Mouse (Mus musculus): Measurements from ENCODE around the gene Unc5b. TPM values are rescaled to one million over a fixed set of nuclear protein-coding genes. Genes with fewer than 3 reads are reported as not detected.

The Unc5b gene
- polyA plus RNA-seq, 1 experiment from 2014 or later, result 10.5 TPM

DNA sequence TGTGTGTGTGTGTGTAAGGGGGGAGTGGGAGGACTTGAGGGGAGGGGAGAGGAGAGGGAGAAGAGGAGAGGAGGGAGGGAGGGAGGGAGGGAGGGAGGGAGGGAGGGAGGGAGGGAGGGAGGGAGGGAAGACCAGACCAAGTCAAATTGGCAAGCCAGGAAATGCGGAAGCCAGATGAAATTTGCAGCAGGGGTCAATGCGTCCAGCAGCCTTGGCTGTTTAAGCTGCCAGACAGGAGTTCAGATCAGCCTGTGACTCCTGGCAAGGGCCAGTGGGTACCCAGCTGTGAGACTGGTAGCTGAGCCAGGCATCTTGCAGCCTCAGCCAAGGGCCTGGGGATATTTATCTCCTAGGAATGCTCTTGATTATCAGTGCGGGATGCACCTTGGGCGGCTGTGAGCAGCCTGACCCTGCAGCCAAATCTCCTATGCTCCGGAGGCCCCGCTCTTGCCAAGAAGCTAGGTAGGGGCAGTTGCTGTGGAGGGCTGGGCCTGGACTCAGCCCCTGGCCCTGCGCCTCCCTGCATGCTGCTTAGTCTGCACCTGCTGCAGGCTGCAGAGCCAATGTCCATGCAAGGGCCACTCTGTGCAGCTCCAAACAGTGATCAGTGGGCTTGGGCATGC lies 9.5 kb downstream of the Unc5b start:
- Histone ChIP-seq H3K4me2 (replicated peaks; ENCODE audit: low read depth, low read length) (no peak overlapping the region), H3K9me3 (ENCODE audit: low read length) (no peaks in the 10 kb centered on the region), H3K36me3 (ENCODE audit: insufficient read depth, low read length) (no peaks in the 10 kb centered on the region), H3K4me3 (ENCODE audit: low read length) (no peak overlapping the region), H3K4me1 (ENCODE audit: insufficient read depth, low read length) (peaks cover 94% of the 10 kb centered on the region), H3K9ac (replicated peaks; ENCODE audit: low read length) (no peak overlapping the region), H3K27ac (ENCODE audit: low read length) (0 out of 2 replicates have a peak overlapping the region, but pooled peaks have one; percentile 16), H3K27me3 (ENCODE audit: insufficient read depth, low read length) (no peaks in the 10 kb centered on the region)
- WGBS, result 56% methylated on average over 7 of the region's 7 CpGs
- no peak for ATAC-seq (ENCODE audit: low FRiP score, low TSS enrichment)

GRCm38 (mm10) chr10:60821311-60821710 lies 10.1 kb downstream of the Unc5b start:
- Histone ChIP-seq H3K4me2 (replicated peaks; ENCODE audit: low read depth, low read length) (no peak overlapping the region), H3K36me3 (ENCODE audit: insufficient read depth, low read length) (no peaks in the 10 kb centered on the region), H3K27ac (ENCODE audit: low read length) (no peak overlapping the region), H3K4me1 (ENCODE audit: insufficient read depth, low read length) (peaks cover 94% of the 10 kb centered on the region), H3K9me3 (ENCODE audit: low read length) (no peaks in the 10 kb centered on the region), H3K9ac (replicated peaks; ENCODE audit: low read length) (no peak overlapping the region), H3K27me3 (ENCODE audit: insufficient read depth, low read length) (no peaks in the 10 kb centered on the region), H3K4me3 (ENCODE audit: low read length) (no peak overlapping the region)
- no peak for ATAC-seq (ENCODE audit: low FRiP score, low TSS enrichment)

GRCm38 (mm10) chr10:60820552-60820951 lies 10.8 kb downstream of the Unc5b start:
- no peak for ATAC-seq (ENCODE audit: low FRiP score, low TSS enrichment)
- no peak overlapping the region for H3K27ac ChIP-seq (ENCODE audit: low read length)
- H3K27me3 ChIP-seq (ENCODE audit: insufficient read depth, low read length), result no peaks in the 10 kb centered on the region
- H3K9ac ChIP-seq (replicated peaks; ENCODE audit: low read length), result no peak overlapping the region
- H3K4me3 ChIP-seq (ENCODE audit: low read length), result no peak overlapping the region
- H3K36me3 ChIP-seq (ENCODE audit: insufficient read depth, low read length), result no peaks in the 10 kb centered on the region
- H3K4me1 ChIP-seq (ENCODE audit: insufficient read depth, low read length), result peaks cover 94% of the 10 kb centered on the region
- no peak overlapping the region for H3K4me2 ChIP-seq (replicated peaks; ENCODE audit: low read depth, low read length)
- WGBS, result 86% methylated on average over 11 of the region's 11 CpGs
- H3K9me3 ChIP-seq (ENCODE audit: low read length), result no peaks in the 10 kb centered on the region

- H3K9me3 ChIP-seq (ENCODE audit: low read length), result no peaks in the 10 kb centered on the region
- no peak overlapping the region for H3K9ac ChIP-seq (replicated peaks; ENCODE audit: low read length)
- no peak overlapping the region; the same call in 1 of the 2 replicates for H3K27ac ChIP-seq (ENCODE audit: low read length)
- no peaks in the 10 kb centered on the region for H3K27me3 ChIP-seq (ENCODE audit: insufficient read depth, low read length)
- H3K4me1 ChIP-seq (ENCODE audit: insufficient read depth, low read length), result peaks cover 94% of the 10 kb centered on the region
- no peaks in the 10 kb centered on the region for H3K36me3 ChIP-seq (ENCODE audit: insufficient read depth, low read length)
- no peak for ATAC-seq (ENCODE audit: low FRiP score, low TSS enrichment)
- H3K4me2 ChIP-seq (replicated peaks; ENCODE audit: low read depth, low read length), result no peak overlapping the region
- H3K4me3 ChIP-seq (ENCODE audit: low read length), result no peak overlapping the region
- 88% methylated on average over 12 of the region's 12 CpGs for WGBS
Measured at GRCm38 (mm10) chr10:60819654-60820192, 11.7 kb downstream of the Unc5b start.

DNA sequence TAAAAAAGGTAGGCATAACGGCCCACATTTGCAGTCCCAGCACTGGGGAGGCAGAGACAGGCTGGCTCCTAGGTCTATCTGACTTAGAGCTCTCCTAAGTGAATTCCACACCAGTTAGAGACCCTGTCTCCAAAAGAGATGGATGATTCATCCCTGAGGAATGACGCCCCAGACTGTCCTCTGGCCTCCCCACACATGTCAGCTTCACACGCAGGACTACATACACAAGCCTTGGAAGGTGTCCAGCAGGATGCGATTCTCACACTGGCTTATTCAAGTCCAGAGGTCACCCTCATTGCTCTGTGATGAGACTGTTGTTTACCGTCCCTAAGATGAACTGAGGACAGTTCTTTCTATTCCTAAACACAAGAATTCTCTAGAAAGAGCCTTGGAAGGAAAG lies 12.2 kb downstream of the Unc5b start:
- H3K9me3 ChIP-seq (ENCODE audit: low read length), result no peaks in the 10 kb centered on the region
- no peaks in the 10 kb centered on the region for H3K27me3 ChIP-seq (ENCODE audit: insufficient read depth, low read length)
- H3K4me1 ChIP-seq (ENCODE audit: insufficient read depth, low read length), result peaks cover 94% of the 10 kb centered on the region
- no peak overlapping the region for H3K4me3 ChIP-seq (ENCODE audit: low read length)
- H3K27ac ChIP-seq (ENCODE audit: low read length), result no peak overlapping the region
- no peak overlapping the region for H3K4me2 ChIP-seq (replicated peaks; ENCODE audit: low read depth, low read length)
- H3K9ac ChIP-seq (replicated peaks; ENCODE audit: low read length), result no peak overlapping the region
- H3K36me3 ChIP-seq (ENCODE audit: insufficient read depth, low read length), result no peaks in the 10 kb centered on the region
- no peak for ATAC-seq (ENCODE audit: low FRiP score, low TSS enrichment)
- WGBS, result 49% methylated on average over 5 of the region's 5 CpGs

- 88% methylated on average over 7 of the region's 7 CpGs for WGBS
- H3K4me2 ChIP-seq (replicated peaks; ENCODE audit: low read depth, low read length), result no peak overlapping the region
- H3K27me3 ChIP-seq (ENCODE audit: insufficient read depth, low read length), result no peaks in the 10 kb centered on the region
- H3K4me1 ChIP-seq (ENCODE audit: insufficient read depth, low read length), result peaks cover 94% of the 10 kb centered on the region
- no peaks in the 10 kb centered on the region for H3K9me3 ChIP-seq (ENCODE audit: low read length)
- H3K36me3 ChIP-seq (ENCODE audit: insufficient read depth, low read length), result no peaks in the 10 kb centered on the region
- H3K9ac ChIP-seq (replicated peaks; ENCODE audit: low read length), result no peak overlapping the region
- no peak overlapping the region for H3K4me3 ChIP-seq (ENCODE audit: low read length)
- no peak for ATAC-seq (ENCODE audit: low FRiP score, low TSS enrichment)
- no peak overlapping the region for H3K27ac ChIP-seq (ENCODE audit: low read length)
Measured at GRCm38 (mm10) chr10:60818708-60819107, 12.7 kb downstream of the Unc5b start.

- no peak overlapping the region for H3K4me2 ChIP-seq (replicated peaks; ENCODE audit: low read depth, low read length)
- H3K27ac ChIP-seq (ENCODE audit: low read length), result no peak overlapping the region; the same call in 1 of the 2 replicates
- H3K36me3 ChIP-seq (ENCODE audit: insufficient read depth, low read length), result no peaks in the 10 kb centered on the region
- no peaks in the 10 kb centered on the region for H3K9me3 ChIP-seq (ENCODE audit: low read length)
- H3K27me3 ChIP-seq (ENCODE audit: insufficient read depth, low read length), result no peaks in the 10 kb centered on the region
- no peak for ATAC-seq (ENCODE audit: low FRiP score, low TSS enrichment)
- no peak overlapping the region for H3K9ac ChIP-seq (replicated peaks; ENCODE audit: low read length)
- H3K4me3 ChIP-seq (ENCODE audit: low read length), result no peak overlapping the region
- peaks cover 94% of the 10 kb centered on the region for H3K4me1 ChIP-seq (ENCODE audit: insufficient read depth, low read length)
- WGBS, result 91% methylated on average over 6 of the region's 6 CpGs
Measured at GRCm38 (mm10) chr10:60817868-60818267, 13.5 kb downstream of the Unc5b start.

DNA sequence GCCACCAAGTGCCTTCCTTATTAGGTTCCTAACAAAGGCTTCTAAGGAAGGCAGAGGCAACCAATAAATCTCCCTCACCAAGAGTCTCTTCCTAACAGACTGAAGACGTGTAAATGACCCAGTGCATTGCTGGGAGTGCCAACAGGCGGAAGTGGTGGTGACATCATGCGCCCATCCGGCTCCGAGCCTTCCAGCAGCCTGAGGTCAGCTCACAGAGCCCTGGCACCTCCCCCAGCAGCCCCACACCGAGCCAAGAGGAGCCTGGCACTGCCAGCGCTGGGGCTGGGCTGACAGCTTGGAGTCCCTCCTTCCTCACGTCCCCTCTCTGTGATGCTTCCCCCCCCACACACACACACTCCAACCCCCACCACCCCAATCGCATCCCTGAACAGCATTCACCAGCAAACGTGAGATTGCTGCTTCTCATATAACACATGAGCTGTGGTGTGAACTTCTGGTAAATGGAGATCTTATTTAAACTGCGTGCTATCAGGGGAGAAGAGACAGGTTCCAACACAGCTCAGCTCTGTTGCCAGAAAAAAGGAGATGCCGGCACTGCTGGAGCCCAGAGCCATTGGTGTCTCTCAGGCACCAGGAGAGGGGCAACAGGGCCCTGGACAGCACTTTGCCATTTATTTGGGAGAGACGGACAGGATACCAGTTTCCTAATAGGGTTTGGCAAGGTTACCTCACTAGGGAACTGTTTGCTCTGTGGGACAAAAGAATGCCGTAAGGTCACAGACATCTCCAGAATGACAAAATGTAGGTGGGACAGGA lies 14.3 kb downstream of the Unc5b start:
- no peaks in the 10 kb centered on the region for H3K9me3 ChIP-seq (ENCODE audit: low read length)
- ATAC-seq (ENCODE audit: low FRiP score, low TSS enrichment), result peak; percentile 23; the same call in 1 of the 2 replicates
- H3K27ac ChIP-seq (ENCODE audit: low read length), result peak overlapping the region; percentile 45; the same call in 1 of the 2 replicates
- peaks cover 96% of the 10 kb centered on the region for H3K4me1 ChIP-seq (ENCODE audit: insufficient read depth, low read length)
- WGBS, result 25% methylated on average over 14 of the region's 14 CpGs
- H3K36me3 ChIP-seq (ENCODE audit: insufficient read depth, low read length), result no peaks in the 10 kb centered on the region
- H3K9ac ChIP-seq (replicated peaks; ENCODE audit: low read length), result peak overlapping the region; percentile 16; the same call in 1 of the 2 replicates
- H3K27me3 ChIP-seq (ENCODE audit: insufficient read depth, low read length), result no peaks in the 10 kb centered on the region
- H3K4me2 ChIP-seq (replicated peaks; ENCODE audit: low read depth, low read length), result peak overlapping the region; percentile 30; the same call in 1 of the 2 replicates
- no peak overlapping the region for H3K4me3 ChIP-seq (ENCODE audit: low read length)

- no peak for ATAC-seq (ENCODE audit: low FRiP score, low TSS enrichment)
- H3K4me1 ChIP-seq (ENCODE audit: insufficient read depth, low read length), result peaks cover 98% of the 10 kb centered on the region
- H3K27me3 ChIP-seq (ENCODE audit: insufficient read depth, low read length), result no peaks in the 10 kb centered on the region
- WGBS, result 25% methylated on average over 1 of the region's 1 CpGs
- H3K9me3 ChIP-seq (ENCODE audit: low read length), result no peaks in the 10 kb centered on the region
- H3K4me2 ChIP-seq (replicated peaks; ENCODE audit: low read depth, low read length), result no peak overlapping the region
- peak overlapping the region; percentile 11; the same call in 1 of the 2 replicates for H3K9ac ChIP-seq (replicated peaks; ENCODE audit: low read length)
- no peaks in the 10 kb centered on the region for H3K36me3 ChIP-seq (ENCODE audit: insufficient read depth, low read length)
- peak overlapping the region; percentile 89 for H3K27ac ChIP-seq (ENCODE audit: low read length)
- no peak overlapping the region for H3K4me3 ChIP-seq (ENCODE audit: low read length)
Measured at GRCm38 (mm10) chr10:60815855-60816254, 15.5 kb downstream of the Unc5b start.

GRCm38 (mm10) chr10:60815059-60815458 lies 16.3 kb downstream of the Unc5b start:
- H3K27ac ChIP-seq (ENCODE audit: low read length), result peak overlapping the region; percentile 89
- no peak overlapping the region for H3K4me3 ChIP-seq (ENCODE audit: low read length)
- H3K27me3 ChIP-seq (ENCODE audit: insufficient read depth, low read length), result no peaks in the 10 kb centered on the region
- 0 out of 2 replicates have a peak overlapping the region, but pooled peaks have one; percentile 7 for H3K4me2 ChIP-seq (replicated peaks; ENCODE audit: low read depth, low read length)
- ATAC-seq (ENCODE audit: low FRiP score, low TSS enrichment), result no peak
- no peaks in the 10 kb centered on the region for H3K9me3 ChIP-seq (ENCODE audit: low read length)
- H3K9ac ChIP-seq (replicated peaks; ENCODE audit: low read length), result peak overlapping the region; percentile 40; the same call in 1 of the 2 replicates
- WGBS, result 23% methylated on average over 6 of the region's 6 CpGs
- peaks cover 97% of the 10 kb centered on the region for H3K4me1 ChIP-seq (ENCODE audit: insufficient read depth, low read length)
- no peaks in the 10 kb centered on the region for H3K36me3 ChIP-seq (ENCODE audit: insufficient read depth, low read length)
